Comparison of ENCODE assay signal across 10 mouse cellular contexts in the genomic region with DNA sequence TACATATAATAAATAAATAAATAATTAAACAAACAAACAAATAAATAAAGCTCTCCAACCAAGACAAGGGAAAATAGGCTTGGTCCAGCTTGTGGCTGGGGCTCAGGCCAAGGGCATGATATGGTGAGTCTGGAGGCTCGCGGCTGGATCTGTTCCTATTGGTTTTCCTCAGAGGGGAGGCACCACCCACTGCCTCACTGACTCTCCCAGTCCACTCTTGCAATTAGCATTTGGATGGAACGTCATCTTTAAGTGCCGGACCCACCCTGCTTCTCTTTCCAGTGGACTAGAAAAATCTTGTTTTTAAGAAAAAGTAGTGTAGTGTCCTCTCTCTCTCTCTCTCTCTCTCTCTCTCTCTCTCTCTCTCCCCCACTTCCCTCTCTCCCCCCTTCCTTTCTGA.
"Had no signal": no experiment of that assay in that cellular context is flagged by ENCODE, and none has a peak within 500 bp of the region (broad histone marks: within the 10 kb centered on the region; RNA-seq: fewer than 3 reads in every experiment).

No protein-coding gene starts in this region.

- H3K27me3 ChIP-seq: liver, embryonic 12.5 days; liver, embryonic 15.5 days; lung, embryonic 15.5 days; megakaryocyte, embryonic 14.5 days; midbrain, embryonic 13.5 days; stomach, embryonic 15.5 days had no signal

- H3K36me3 ChIP-seq: liver, embryonic 15.5 days; lung, embryonic 15.5 days; stomach, embryonic 15.5 days had no signal

- H3K27ac ChIP-seq: left cerebral cortex, adult 2 months; liver, embryonic 12.5 days; liver, embryonic 15.5 days; lung, embryonic 15.5 days; midbrain, embryonic 10.5 days; midbrain, embryonic 13.5 days had no signal

- H3K9ac ChIP-seq: liver, embryonic 12.5 days; liver, embryonic 15.5 days; lung, embryonic 15.5 days; midbrain, embryonic 13.5 days; stomach, embryonic 15.5 days had no signal

- H3K4me1 ChIP-seq: liver, embryonic 12.5 days; lung, embryonic 15.5 days; stomach, embryonic 15.5 days had no signal

- H3K4me2 ChIP-seq: liver, embryonic 12.5 days; liver, embryonic 15.5 days; lung, embryonic 15.5 days; midbrain, embryonic 13.5 days; stomach, embryonic 15.5 days had no signal

- H3K4me3 ChIP-seq: left cerebral cortex, adult 2 months; liver, embryonic 12.5 days; liver, embryonic 15.5 days; lung, embryonic 15.5 days; megakaryocyte, embryonic 14.5 days; midbrain, embryonic 10.5 days; midbrain, embryonic 13.5 days; stomach, embryonic 15.5 days had no signal

- ATAC-seq: liver, embryonic 12.5 days; midbrain, embryonic 13.5 days had no signal

- H3K9me3 ChIP-seq: liver, embryonic 15.5 days; lung, embryonic 15.5 days; stomach, embryonic 15.5 days had no signal

- DNase-seq: kidney, adult 9 months; thymus, postnatal 25 days had no signal
